Mouse (Mus musculus) small intestine, adult 2 months (tissue): ENCODE data around the gene Hspb9. TPM values are rescaled to one million over a fixed set of nuclear protein-coding genes. Genes with fewer than 3 reads are reported as not detected.

ENCODE experiments used
- H3K27ac ChIP-seq: fragments of 200-500 bp; 2 replicates; pipeline ENCODE4 v1.5.1; 2012; ENCODE audit warnings: low read depth, low read length, control low read depth, inconsistent platforms; ENCODE audit not compliant: insufficient read depth
- H3K27me3 ChIP-seq: fragments of 200-500 bp; 2 replicates; pipeline ENCODE4 v1.6.1; 2012; ENCODE audit warnings: mild to moderate bottlenecking, moderate library complexity, low read length, inconsistent platforms; ENCODE audit not compliant: control insufficient read depth, insufficient read depth
- H3K36me3 ChIP-seq: fragments of 200-500 bp; 2 replicates; pipeline ENCODE4 v1.6.1; 2012; ENCODE audit warnings: mild to moderate bottlenecking, low read length, control low read depth, inconsistent platforms; ENCODE audit not compliant: control insufficient read depth, insufficient read depth
- H3K4me1 ChIP-seq: fragments of 200-500 bp; 2 replicates; pipeline ENCODE4 v1.6.1; 2012; ENCODE audit warnings: low read length, inconsistent platforms, mixed read lengths; ENCODE audit not compliant: control insufficient read depth, insufficient read depth, insufficient read length
- H3K4me3 ChIP-seq: fragments of 200-500 bp; 2 replicates; pipeline ENCODE4 v1.5.1; 2012; ENCODE audit warnings: low read depth, mild to moderate bottlenecking, control low read depth, inconsistent platforms, low read length, moderate library complexity
- CTCF ChIP-seq: fragments of 200-500 bp; IDR thresholded peaks from 2 replicates; pipeline ENCODE4 v1.5.1; 2012; ENCODE audit warnings: low read depth, mild to moderate bottlenecking, control low read depth, inconsistent platforms, low read length, moderate library complexity, mixed read lengths; ENCODE audit not compliant: insufficient replicate concordance, insufficient read length; ENCODE audit errors: extremely low read depth
- POLR2A ChIP-seq: fragments of 200-500 bp; IDR thresholded peaks from 2 replicates; pipeline ENCODE4 v1.6.1; 2012; ENCODE audit warnings: low read depth, mild to moderate bottlenecking, control low read depth, inconsistent platforms, low read length, moderate library complexity
- WGBS: fragments of 180-500 bp; shearing (Covaris S2); methylation state at CpG from one replicate; pipeline ENCODE4 v1.1.7; 2018; 5-methylcytosine and 5-hydroxymethylcytosine counted together
- polyA plus RNA-seq: library from polyadenylated mRNA; depleted of rRNA; stranded (reverse); fragments of >200 nt; gene quantifications from 2 replicates; pipeline ENCODE4 v1.2.3, GENCODE M21; 2012

Hspb9 gene
- polyA plus RNA-seq, 1 experiment, result not detected

GRCm38 (mm10) chr11:100719893-100720292 lies 6.2 kb downstream of the Hspb9 start:
- H3K4me3 ChIP-seq, result no peak overlapping the region
- WGBS, result 81% methylated on average over 11 of the region's 11 CpGs
- TF ChIP-seq POLR2A (no peak), CTCF (no peak)
- no peaks in the 10 kb centered on the region for H3K27me3 ChIP-seq
- peaks cover 42% of the 10 kb centered on the region for H3K36me3 ChIP-seq
- peaks cover 23% of the 10 kb centered on the region for H3K4me1 ChIP-seq
- no peak overlapping the region for H3K27ac ChIP-seq

GRCm38 (mm10) chr11:100720345-100720744 lies 6.7 kb downstream of the Hspb9 start:
- 0 out of 2 replicates have a peak overlapping the region, but pooled peaks have one; percentile 18 for H3K27ac ChIP-seq
- no peak overlapping the region for H3K4me3 ChIP-seq
- WGBS, result 54% methylated on average over 5 of the region's 5 CpGs

DNA sequence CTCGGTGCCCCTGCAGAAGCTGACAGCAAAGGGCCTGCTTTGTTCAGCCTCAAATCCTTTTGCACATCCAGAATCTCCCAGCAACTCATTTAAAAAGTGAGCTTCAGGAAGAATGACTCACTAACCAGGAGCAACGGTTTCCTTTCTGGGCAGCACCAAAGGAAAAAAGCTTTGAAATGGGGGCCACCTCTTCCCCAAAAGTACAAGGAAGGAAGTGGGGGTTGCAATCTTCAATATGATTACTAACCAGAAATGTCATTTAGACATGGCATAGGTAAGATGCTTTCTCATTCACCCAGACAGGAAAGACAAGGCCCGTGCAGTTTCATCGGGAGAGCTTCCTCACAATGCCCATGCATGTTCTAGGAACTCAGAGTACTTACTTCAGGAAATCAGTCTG lies 7.6 kb downstream of the Hspb9 start:
- Histone ChIP-seq H3K27ac (peak overlapping the region; percentile 30; the same call in 1 of the 2 replicates), H3K4me3 (no peak overlapping the region), H3K4me1 (peaks cover 29% of the 10 kb centered on the region), H3K36me3 (peaks cover 30% of the 10 kb centered on the region), H3K27me3 (no peaks in the 10 kb centered on the region)
- WGBS, result 68% methylated on average over 4 of the region's 4 CpGs
- TF ChIP-seq POLR2A (no peak), CTCF (no peak)

More at GRCm38 (mm10) chr11:100720345-100720744, 6.7 kb downstream of the Hspb9 start:
- no peak for TF ChIP-seq POLR2A
- TF ChIP-seq CTCF, result no peak
- Histone ChIP-seq H3K4me1 (peaks cover 28% of the 10 kb centered on the region), H3K27me3 (no peaks in the 10 kb centered on the region), H3K36me3 (peaks cover 39% of the 10 kb centered on the region)

DNA sequence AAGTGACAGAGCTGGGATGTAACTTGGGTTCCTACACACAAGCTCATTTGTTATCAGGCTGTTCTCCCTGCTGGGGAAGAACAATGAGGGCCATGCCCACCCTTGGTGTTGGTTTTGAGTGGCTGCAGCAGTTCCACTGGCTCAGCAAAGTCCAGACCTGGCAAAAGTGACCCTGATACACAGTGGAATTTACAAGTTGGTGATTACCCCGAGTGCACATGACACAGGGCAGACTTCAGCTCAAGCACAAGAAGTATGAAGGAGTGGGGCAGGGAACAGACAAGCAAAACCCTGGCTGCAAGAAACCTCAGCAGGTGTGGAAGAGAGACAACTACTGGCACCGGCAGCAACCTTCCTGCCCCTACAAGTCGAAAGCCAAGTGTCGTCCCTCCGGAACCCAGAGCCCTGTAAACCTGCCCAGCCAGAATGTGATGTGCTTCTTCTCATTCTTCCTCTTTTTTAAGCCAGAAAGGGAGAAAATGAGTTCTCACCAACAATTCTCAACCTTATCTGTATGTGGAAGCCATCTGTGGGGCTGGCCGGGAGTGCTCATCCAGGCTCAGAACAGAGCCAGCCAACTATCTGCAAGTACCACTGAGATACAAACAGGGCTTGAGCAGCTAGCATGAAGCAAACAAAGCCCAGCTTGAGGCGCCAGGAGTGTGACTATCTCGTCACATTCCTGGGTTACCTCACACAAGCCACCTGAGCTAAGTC lies 8.3 kb downstream of the Hspb9 start:
- H3K4me3 ChIP-seq, result no peak overlapping the region
- no peaks in the 10 kb centered on the region for H3K27me3 ChIP-seq
- H3K27ac ChIP-seq, result 0 out of 2 replicates have a peak overlapping the region, but pooled peaks have one; percentile 30
- peaks cover 29% of the 10 kb centered on the region for H3K4me1 ChIP-seq
- 69% methylated on average over 8 of the region's 8 CpGs for WGBS
- no peak for TF ChIP-seq CTCF
- TF ChIP-seq POLR2A, result no peak
- peaks cover 25% of the 10 kb centered on the region for H3K36me3 ChIP-seq

GRCm38 (mm10) chr11:100722493-100723028 lies 8.9 kb downstream of the Hspb9 start:
- no peaks in the 10 kb centered on the region for H3K27me3 ChIP-seq
- TF ChIP-seq CTCF (no peak), POLR2A (no peak)
- 22% methylated on average over 2 of the region's 2 CpGs for WGBS
- no peak overlapping the region for H3K4me3 ChIP-seq
- peaks cover 32% of the 10 kb centered on the region for H3K4me1 ChIP-seq
- peaks cover 20% of the 10 kb centered on the region for H3K36me3 ChIP-seq
- no peak overlapping the region for H3K27ac ChIP-seq

GRCm38 (mm10) chr11:100724919-100725512 lies 11.4 kb downstream of the Hspb9 start:
- Histone ChIP-seq H3K4me3 (no peak overlapping the region), H3K27ac (peak overlapping the region; percentile 71), H3K4me1 (peaks cover 30% of the 10 kb centered on the region), H3K27me3 (no peaks in the 10 kb centered on the region), H3K36me3 (peaks cover 13% of the 10 kb centered on the region)
- WGBS, result 21% methylated on average over 5 of the region's 5 CpGs
- no peak for TF ChIP-seq CTCF
- TF ChIP-seq POLR2A, result no peak

GRCm38 (mm10) chr11:100727201-100727600 lies 13.6 kb downstream of the Hspb9 start:
- Histone ChIP-seq H3K27ac (no peak overlapping the region), H3K4me3 (no peak overlapping the region), H3K36me3 (peaks cover 13% of the 10 kb centered on the region), H3K27me3 (no peaks in the 10 kb centered on the region), H3K4me1 (peaks cover 21% of the 10 kb centered on the region)
- WGBS, result 89% methylated on average over 3 of the region's 3 CpGs
- TF ChIP-seq POLR2A, result no peak
- no peak for TF ChIP-seq CTCF
